Mouse (Mus musculus) layer of hippocampus, postnatal 14 days (tissue): ENCODE results near the gene Olfr652. TPM values are rescaled to one million over a fixed set of nuclear protein-coding genes. Genes with fewer than 3 reads are reported as not detected.

Source experiments
- DNase-seq, 2 experiments: peaks; one replicate each; pipeline ENCODE4 v3.0.0; 2021 to 2022; ENCODE audit warnings: low spot score in 2 of 2, mixed read lengths in 1 of 2
- long read RNA-seq, 2 experiments: library from polyadenylated mRNA; stranded (forward); transcript quantifications; one replicate each; pipeline ENCODE4 v2.0.0; 2021
- total RNA-seq, 2 experiments: library from RNA; stranded (reverse); gene quantifications; 2 replicates each; pipeline ENCODE4 v1.2.3; 2021

The Olfr652 gene
- not detected for total RNA-seq
- long read RNA-seq, experiment 1 = 0 reads
- long read RNA-seq, experiment 2 = 0 reads

- no peak for DNase-seq
These were observed at the start of gene Olfr652 for GRCm38 (mm10) chr7:104560601-104561000. Gene Olfr652 (plus strand): TSS chr7:104560901.

- no peak for DNase-seq
These were observed 10.9 kb upstream of the Olfr652 start, which contains the start of gene Olfr651 for GRCm38 (mm10) chr7:104549833-104550232. Gene Olfr651 (plus strand): TSS chr7:104550133.

GRCm38 (mm10) chr7:104552700-104553099 is 8.0 kb upstream of the Olfr652 start:
- no peak for DNase-seq

GRCm38 (mm10) chr7:104577014-104577413 is 16.3 kb downstream of the Olfr652 start, which contains the start of gene Olfr653:
Gene Olfr653 (plus strand): TSS chr7:104577314.
- no peak for DNase-seq

- no peak for DNase-seq
These were observed 20.1 kb downstream of the Olfr652 start for GRCm38 (mm10) chr7:104580846-104581245.

- no peak for DNase-seq
These were observed 20.7 kb downstream of the Olfr652 start for GRCm38 (mm10) chr7:104581429-104581828.

- no peak for DNase-seq
These were observed 26.0 kb downstream of the Olfr652 start, which contains the start of gene Olfr654 for GRCm38 (mm10) chr7:104586725-104587124. Gene Olfr654 (plus strand): TSS chr7:104587025.

- no peak for DNase-seq
These were observed 27.6 kb downstream of the Olfr652 start for GRCm38 (mm10) chr7:104588274-104588673.

- DNase-seq = no peak
These were observed 41.0 kb downstream of the Olfr652 start, which contains the start of gene Olfr655 for GRCm38 (mm10) chr7:104601679-104602078. Gene Olfr655 (minus strand): TSS chr7:104601779.

- DNase-seq = no peak
These were observed 42.5 kb downstream of the Olfr652 start for GRCm38 (mm10) chr7:104603173-104603572.

GRCm38 (mm10) chr7:104604727-104605126 is 44.0 kb downstream of the Olfr652 start:
- DNase-seq = no peak

- DNase-seq = no peak
These were observed 53.0 kb downstream of the Olfr652 start, which contains the start of gene Olfr656 for GRCm38 (mm10) chr7:104613655-104614054. Gene Olfr656 (plus strand): TSS chr7:104613955.

Other genes starting within 250 kb of the Olfr652 start
- 1 to 10 TPM; 2.0 to 2.1 TPM for gene Trim12a, start 245.4 kb upstream of the Olfr652 start, total RNA-seq
- gene Trim34b, start 231.4 kb upstream of the Olfr652 start, total RNA-seq = not detected
- 1 to 10 TPM; 1.5 to 2.0 TPM for gene Trim12c, start 207.5 kb upstream of the Olfr652 start, total RNA-seq
- gene Trim30b, start 191.0 kb upstream of the Olfr652 start, total RNA-seq = not detected
- not detected for gene Trim30c, start 160.1 kb upstream of the Olfr652 start, total RNA-seq
- gene Trim30a, start 95.7 kb upstream of the Olfr652 start, total RNA-seq = under 1 TPM; 0.52 to 0.74 TPM
- gene Trim30d, start 53.1 kb upstream of the Olfr652 start, total RNA-seq = under 1 TPM; 0.14 to 0.31 TPM
- not detected for gene Olfr651, start 10.8 kb upstream of the Olfr652 start, total RNA-seq
- not detected for gene Olfr653, start 16.4 kb downstream of the Olfr652 start, total RNA-seq
- gene Olfr654, start 26.1 kb downstream of the Olfr652 start, total RNA-seq = not detected
- gene Olfr655, start 40.9 kb downstream of the Olfr652 start, total RNA-seq = not detected
- not detected for gene Olfr656, start 53.1 kb downstream of the Olfr652 start, total RNA-seq
- not detected for gene Olfr657, start 63.9 kb downstream of the Olfr652 start, total RNA-seq
- gene Olfr658, start 86.4 kb downstream of the Olfr652 start, total RNA-seq = not detected
- gene Olfr659, start 105.9 kb downstream of the Olfr652 start, total RNA-seq = not detected
- gene Olfr661, start 125.6 kb downstream of the Olfr652 start, total RNA-seq = not detected
- gene Usp17le, start 216.6 kb downstream of the Olfr652 start, total RNA-seq = not detected